Mouse (Mus musculus) hindbrain, postnatal 0 days (tissue): ENCODE results near the gene Metap1d. TPM values are rescaled to one million over a fixed set of nuclear protein-coding genes. Genes with fewer than 3 reads are reported as not detected.
A peak's percentile ranks its signal among the peaks of the same experiment; 100 is the strongest.

Experiments
- ATAC-seq: fragments of 200-750 bp; cut with Nextera tagmentation; 2 replicates; pipeline ENCODE4 v1.8.0; 2017; ENCODE audit warnings: mild to moderate bottlenecking, moderate TSS enrichment, moderate library complexity
- DNase-seq: peaks from one replicate; pipeline ENCODE4 v3.0.0-alpha.2; 2015; ENCODE audit warnings: low spot score
- H3K27ac ChIP-seq: fragments of 300-500 bp; sonication (generic); 2 replicates; pipeline ENCODE4 v1.5.1; 2014; ENCODE audit warnings: mild to moderate bottlenecking
- H3K27me3 ChIP-seq: fragments of 300-500 bp; sonication (generic); 2 replicates; pipeline ENCODE4 v1.6.1; 2014; ENCODE audit warnings: low read length, mixed read lengths; ENCODE audit not compliant: insufficient read depth
- H3K36me3 ChIP-seq: fragments of 300-500 bp; sonication (generic); 2 replicates; pipeline ENCODE4 v1.6.1; 2014; ENCODE audit warnings: low read length, mixed read lengths; ENCODE audit not compliant: insufficient read depth
- H3K4me1 ChIP-seq: fragments of 300-500 bp; sonication (generic); 2 replicates; pipeline ENCODE4 v1.6.1; 2014; ENCODE audit warnings: antibody characterized with exemption, low read length, mixed read lengths; ENCODE audit not compliant: insufficient read depth
- H3K4me2 ChIP-seq: fragments of 300-500 bp; sonication (generic); 2 replicates; pipeline ENCODE4 v1.6.1; 2014; ENCODE audit warnings: low read depth, mild to moderate bottlenecking, low read length, moderate library complexity, mixed read lengths
- H3K4me3 ChIP-seq: fragments of 300-500 bp; sonication (generic); 2 replicates; pipeline ENCODE4 v1.5.1; 2014; ENCODE audit warnings: low read length
- H3K9ac ChIP-seq: fragments of 300-500 bp; sonication (generic); replicated peaks from 2 replicates; pipeline ENCODE4 v1.6.1; 2014; ENCODE audit warnings: mild to moderate bottlenecking, low read length, moderate library complexity, mixed read lengths
- H3K9me3 ChIP-seq: fragments of 300-500 bp; sonication (generic); 2 replicates; pipeline ENCODE4 v1.6.1; 2016; ENCODE audit warnings: low read length, mixed read lengths
- CTCF ChIP-seq: IDR thresholded peaks from 2 replicates; pipeline ENCODE4 v1.5.1; 2016; ENCODE audit warnings: antibody characterized with exemption, control low read depth, low read depth
- WGBS: fragments of 180-500 bp; shearing (Covaris S2); extraction: QIAGEN DNeasy Blood & Tissue Kit; methylation state at CpG from one replicate; pipeline ENCODE4 v1.1.7; 2014; 5-methylcytosine and 5-hydroxymethylcytosine counted together
- polyA plus RNA-seq: library from polyadenylated mRNA; unstranded; fragments of >200 nt; fragmentation: Nextera tagmentation; extraction: Ambion mirVana; gene quantifications from 2 replicates; pipeline ENCODE4 v1.2.1, GENCODE M21; 2015
- total RNA-seq: library from RNA; depleted of rRNA; stranded (reverse); fragments of >200 nt; gene quantifications from 2 replicates; pipeline ENCODE4 v1.2.3, GENCODE M21; 2014

The Metap1d gene
- total and polyA plus RNA-seq, 2 experiments from 2014 or later = 12.0 to 26.2 TPM

- Histone ChIP-seq H3K27ac (no peak overlapping the region), H3K4me3 (no peak overlapping the region), H3K4me2 (no peak overlapping the region), H3K27me3 (no peaks in the 10 kb centered on the region), H3K4me1 (no peaks in the 10 kb centered on the region), H3K9ac (no peak overlapping the region), H3K36me3 (no peaks in the 10 kb centered on the region), H3K9me3 (no peaks in the 10 kb centered on the region)
- 69% methylated on average over 6 of the region's 6 CpGs for WGBS
- TF ChIP-seq CTCF = no peak
- ATAC-seq (no peak), DNase-seq (no peak)
Observed at GRCm38 (mm10) chr2:71481825-71482224, 28.7 kb downstream of the Metap1d start.

DNA sequence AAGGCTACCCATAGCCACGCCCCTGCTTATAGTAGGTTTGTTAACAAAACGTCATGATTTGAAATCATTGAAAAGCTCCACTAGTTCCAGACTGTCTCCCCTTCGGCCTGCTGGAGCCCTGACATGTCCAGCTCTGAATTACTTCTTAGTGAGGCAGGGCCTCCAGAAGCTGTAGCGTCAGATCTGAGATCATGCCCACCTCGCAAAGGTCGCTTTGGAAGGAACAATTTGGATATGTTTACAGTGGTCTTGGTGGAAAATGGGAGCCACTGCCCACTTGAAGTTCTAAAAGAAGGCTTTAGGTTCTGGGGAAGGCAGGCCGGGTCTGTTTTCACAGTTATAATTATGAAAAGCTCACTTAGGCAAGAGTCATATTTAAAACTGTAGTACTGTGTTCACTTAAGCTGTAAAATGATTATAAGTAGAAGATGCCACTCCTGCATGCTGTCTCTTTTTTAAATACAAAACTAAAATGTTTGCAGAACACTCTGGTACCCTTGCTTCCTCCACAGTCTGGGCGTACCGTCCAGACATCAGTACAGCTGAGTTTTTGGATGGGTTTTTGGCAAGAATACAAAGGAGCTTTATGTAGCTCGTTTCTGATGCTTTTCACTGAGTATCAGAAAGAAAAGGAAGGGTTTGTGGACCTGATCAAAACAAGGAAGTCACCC lies 30.1 kb downstream of the Metap1d start:
- Histone ChIP-seq H3K36me3 (no peaks in the 10 kb centered on the region), H3K27me3 (no peaks in the 10 kb centered on the region), H3K9ac (no peak overlapping the region), H3K4me3 (no peak overlapping the region), H3K4me1 (no peaks in the 10 kb centered on the region), H3K27ac (no peak overlapping the region), H3K9me3 (no peaks in the 10 kb centered on the region), H3K4me2 (no peak overlapping the region)
- WGBS = 63% methylated on average over 10 of the region's 10 CpGs
- TF ChIP-seq CTCF = no peak
- no peak for ATAC-seq
- DNase-seq = peak; percentile 18

DNA sequence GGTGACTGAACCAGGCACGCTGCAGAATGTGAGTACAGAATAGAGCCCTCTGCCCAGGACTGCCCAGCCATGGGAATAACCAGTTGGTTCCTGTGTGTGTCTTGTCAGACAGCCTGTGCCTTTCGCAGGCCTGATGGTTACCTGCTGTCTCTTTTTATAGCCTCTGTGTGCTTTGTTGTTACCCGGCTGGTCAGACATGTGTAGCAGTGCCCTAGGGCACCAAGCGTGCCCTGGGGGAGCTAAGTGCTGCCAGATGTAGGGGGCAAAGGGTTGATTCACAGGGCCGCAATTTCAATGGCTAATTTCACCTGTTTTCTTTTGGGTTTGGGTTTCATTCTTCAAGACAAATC lies 30.6 kb downstream of the Metap1d start:
- no peaks in the 10 kb centered on the region for H3K9me3 ChIP-seq
- H3K4me2 ChIP-seq = no peak overlapping the region
- H3K9ac ChIP-seq = no peak overlapping the region
- H3K4me3 ChIP-seq = no peak overlapping the region
- DNase-seq (no peak), ATAC-seq (peak; percentile 68; the same call in 1 of the 2 replicates)
- no peak overlapping the region for H3K27ac ChIP-seq
- TF ChIP-seq CTCF = no peak
- no peaks in the 10 kb centered on the region for H3K4me1 ChIP-seq
- H3K27me3 ChIP-seq = no peaks in the 10 kb centered on the region
- 30% methylated on average over 5 of the region's 5 CpGs for WGBS
- no peaks in the 10 kb centered on the region for H3K36me3 ChIP-seq

GRCm38 (mm10) chr2:71491295-71491694 lies 38.2 kb downstream of the Metap1d start:
- no peak for TF ChIP-seq CTCF
- H3K9ac ChIP-seq = no peak overlapping the region
- H3K4me2 ChIP-seq = no peak overlapping the region
- H3K36me3 ChIP-seq = no peaks in the 10 kb centered on the region
- ATAC-seq (no peak), DNase-seq (no peak)
- H3K4me1 ChIP-seq = no peaks in the 10 kb centered on the region
- H3K27ac ChIP-seq = no peak overlapping the region
- no peaks in the 10 kb centered on the region for H3K9me3 ChIP-seq
- no peak overlapping the region for H3K4me3 ChIP-seq
- H3K27me3 ChIP-seq = no peaks in the 10 kb centered on the region

- H3K4me1 ChIP-seq = no peaks in the 10 kb centered on the region
- ATAC-seq = no peak
- no peak for DNase-seq
- H3K4me3 ChIP-seq = no peak overlapping the region
- H3K36me3 ChIP-seq = no peaks in the 10 kb centered on the region
- no peak for TF ChIP-seq CTCF
- WGBS = 61% methylated on average over 12 of the region's 12 CpGs
- no peak overlapping the region for H3K27ac ChIP-seq
- H3K9ac ChIP-seq = no peak overlapping the region
- no peak overlapping the region for H3K4me2 ChIP-seq
- H3K9me3 ChIP-seq = no peaks in the 10 kb centered on the region
- no peaks in the 10 kb centered on the region for H3K27me3 ChIP-seq
Observed at GRCm38 (mm10) chr2:71493161-71493683, 40.1 kb downstream of the Metap1d start.

DNA sequence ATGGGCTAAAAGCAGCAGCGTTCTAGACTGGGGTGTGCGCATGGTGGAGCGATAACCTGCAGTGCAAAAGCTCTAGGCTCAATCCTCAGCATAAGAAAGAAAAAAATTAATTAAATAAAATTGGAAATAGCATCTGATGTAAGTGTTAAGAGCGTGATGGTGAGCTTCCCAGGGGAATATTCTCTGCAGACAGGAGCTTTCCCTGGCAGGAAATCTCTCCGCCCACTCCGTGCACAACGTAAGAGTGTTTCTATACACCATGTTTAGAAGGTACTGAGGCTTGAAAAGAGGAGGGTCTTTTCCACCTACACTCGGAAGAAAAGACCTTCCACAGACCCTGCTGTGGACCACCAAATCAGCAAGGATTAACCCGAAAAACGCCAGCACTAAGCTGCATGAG lies 41.4 kb downstream of the Metap1d start:
- no peaks in the 10 kb centered on the region for H3K27me3 ChIP-seq
- no peak overlapping the region for H3K4me3 ChIP-seq
- ATAC-seq (0 out of 2 replicates have a peak, but pooled peaks have one; percentile 49), DNase-seq (peak; percentile 32)
- H3K9ac ChIP-seq = no peak overlapping the region
- H3K36me3 ChIP-seq = no peaks in the 10 kb centered on the region
- H3K27ac ChIP-seq = no peak overlapping the region
- no peak overlapping the region for H3K4me2 ChIP-seq
- 49% methylated on average over 10 of the region's 10 CpGs for WGBS
- no peaks in the 10 kb centered on the region for H3K4me1 ChIP-seq
- H3K9me3 ChIP-seq = no peaks in the 10 kb centered on the region
- TF ChIP-seq CTCF = no peak

GRCm38 (mm10) chr2:71494971-71495370 lies 41.9 kb downstream of the Metap1d start:
- Histone ChIP-seq H3K4me1 (no peaks in the 10 kb centered on the region), H3K4me3 (no peak overlapping the region), H3K27me3 (no peaks in the 10 kb centered on the region), H3K27ac (no peak overlapping the region), H3K9me3 (no peaks in the 10 kb centered on the region), H3K4me2 (no peak overlapping the region), H3K9ac (no peak overlapping the region), H3K36me3 (no peaks in the 10 kb centered on the region)
- no peak for TF ChIP-seq CTCF
- no peak for ATAC-seq
- DNase-seq = peak; percentile 35
- WGBS = 16% methylated on average over 4 of the region's 4 CpGs
